Mouse (Mus musculus) cerebellum, adult 9-11 months (tissue): ENCODE data around the gene Lmtk2.

Experiments
- DNase-seq: peaks from one replicate; pipeline ENCODE4 v3.0.0; 2022

The Lmtk2 gene

GRCm38 (mm10) chr5:144100149-144100935 is at the start of gene Lmtk2:
Lmtk2 (plus strand) TSS chr5:144100436.
- peak; percentile 97 for DNase-seq

- DNase-seq = no peak
Observed at GRCm38 (mm10) chr5:144051268-144051667, 49.0 kb upstream of the Lmtk2 start.

GRCm38 (mm10) chr5:144053450-144053849 is 46.8 kb upstream of the Lmtk2 start:
- no peak for DNase-seq

GRCm38 (mm10) chr5:144054340-144054739 is 45.9 kb upstream of the Lmtk2 start:
- no peak for DNase-seq

DNA sequence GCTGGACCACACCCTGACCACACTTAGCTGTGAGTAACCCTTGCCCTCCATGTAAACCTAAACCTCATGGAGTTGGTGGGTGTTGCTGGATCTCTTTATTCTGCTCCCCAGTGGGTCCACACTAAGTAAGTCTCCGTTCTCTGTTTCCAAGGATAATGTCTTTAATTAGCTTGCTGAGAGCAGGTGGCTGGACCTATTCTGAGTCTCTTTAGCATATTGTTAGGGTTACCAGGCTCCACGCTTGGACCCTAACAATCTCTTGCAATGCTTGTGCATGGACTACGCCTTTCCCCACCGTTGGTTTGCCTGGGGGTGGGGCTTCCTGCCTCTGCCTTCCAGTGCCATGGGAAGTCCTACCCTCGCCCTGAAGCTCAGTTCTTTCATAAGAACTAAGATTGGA is 36.1 kb upstream of the Lmtk2 start:
- DNase-seq = no peak

- DNase-seq = no peak
Observed at GRCm38 (mm10) chr5:144066036-144066435, 34.2 kb upstream of the Lmtk2 start.

DNA sequence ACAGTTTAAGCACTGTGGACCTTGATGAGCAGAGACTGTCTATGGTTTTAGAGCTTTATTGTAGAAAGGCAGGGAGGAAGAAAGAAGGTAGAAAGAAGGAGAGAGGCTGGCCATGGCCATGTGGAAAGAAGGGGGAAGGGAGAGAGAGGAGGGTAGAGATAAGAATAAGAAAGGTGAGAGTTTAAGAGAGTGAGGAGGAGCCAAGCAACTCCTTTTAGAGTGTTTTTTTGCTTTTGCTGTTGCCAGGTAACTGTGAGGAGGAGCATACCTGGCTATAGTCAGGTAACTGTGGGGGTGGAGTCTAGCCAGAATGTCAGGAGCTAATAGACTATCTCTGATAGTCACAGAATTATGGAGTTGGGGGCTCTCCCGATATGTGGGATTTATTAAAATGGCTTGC is 30.2 kb upstream of the Lmtk2 start:
- no peak for DNase-seq

- no peak for DNase-seq
Observed at GRCm38 (mm10) chr5:144071249-144071648, 29.0 kb upstream of the Lmtk2 start.

DNA sequence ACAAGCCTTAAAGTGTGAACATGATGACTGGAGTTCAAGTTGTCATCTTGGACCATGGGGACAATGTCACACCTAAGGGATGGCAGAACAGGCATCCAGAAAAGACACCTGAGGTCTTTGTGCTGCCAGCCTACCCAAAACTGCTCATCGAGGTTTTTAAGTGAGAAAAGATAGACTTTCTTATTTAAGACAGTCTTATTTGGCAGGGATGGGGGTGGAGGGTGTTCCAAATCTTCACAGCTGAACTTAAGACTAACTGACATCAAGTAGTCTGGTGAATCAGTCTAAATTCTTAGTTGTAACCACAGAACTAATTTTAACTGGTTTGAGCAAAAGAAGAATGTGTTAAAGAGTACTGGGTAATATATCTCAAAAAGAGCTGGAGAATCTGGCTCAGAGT is 22.7 kb upstream of the Lmtk2 start:
- no peak for DNase-seq

GRCm38 (mm10) chr5:144080886-144081285 is 19.4 kb upstream of the Lmtk2 start:
- DNase-seq = no peak

DNA sequence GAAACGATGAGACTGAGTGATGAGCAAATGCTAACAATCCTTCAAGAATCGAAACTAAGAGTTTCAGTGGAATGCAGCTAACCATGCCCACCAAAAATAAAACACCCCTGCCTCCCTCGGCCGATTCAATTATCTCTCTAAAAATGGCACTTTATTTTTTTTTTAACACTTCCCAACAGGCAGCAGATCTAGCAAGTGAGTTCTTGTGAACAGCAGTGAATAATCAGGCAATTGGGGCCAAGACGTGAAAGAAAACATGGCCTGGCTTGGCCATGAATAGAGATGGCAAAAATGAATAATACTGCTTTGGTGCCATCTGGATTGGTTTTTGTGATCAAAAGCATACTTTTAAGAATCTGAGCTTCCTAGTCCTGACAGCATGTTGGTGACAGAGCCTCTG is 18.2 kb upstream of the Lmtk2 start:
- no peak for DNase-seq

GRCm38 (mm10) chr5:144083521-144083920 is 16.7 kb upstream of the Lmtk2 start:
- no peak for DNase-seq

DNA sequence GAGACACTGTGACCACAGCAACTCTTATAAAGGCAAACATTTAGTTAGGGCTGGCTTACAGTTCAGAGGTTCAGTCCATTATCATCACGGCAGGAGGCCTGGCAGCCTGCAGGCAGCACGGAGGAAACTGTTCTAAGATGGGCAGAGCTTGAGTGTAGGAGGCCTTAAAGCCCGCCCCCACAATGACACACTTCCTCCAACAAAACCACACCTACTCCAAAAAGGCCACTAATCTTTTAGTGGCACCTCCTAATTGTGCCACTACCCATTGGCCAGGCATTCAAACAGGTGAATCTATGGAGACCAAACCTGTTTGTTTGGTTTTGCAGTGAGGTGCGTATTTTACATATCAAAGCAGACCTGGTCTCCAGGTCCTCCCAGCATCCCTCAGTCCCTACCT is 16.0 kb upstream of the Lmtk2 start:
- no peak for DNase-seq

GRCm38 (mm10) chr5:144085696-144086095 is 14.5 kb upstream of the Lmtk2 start:
- DNase-seq = no peak

DNA sequence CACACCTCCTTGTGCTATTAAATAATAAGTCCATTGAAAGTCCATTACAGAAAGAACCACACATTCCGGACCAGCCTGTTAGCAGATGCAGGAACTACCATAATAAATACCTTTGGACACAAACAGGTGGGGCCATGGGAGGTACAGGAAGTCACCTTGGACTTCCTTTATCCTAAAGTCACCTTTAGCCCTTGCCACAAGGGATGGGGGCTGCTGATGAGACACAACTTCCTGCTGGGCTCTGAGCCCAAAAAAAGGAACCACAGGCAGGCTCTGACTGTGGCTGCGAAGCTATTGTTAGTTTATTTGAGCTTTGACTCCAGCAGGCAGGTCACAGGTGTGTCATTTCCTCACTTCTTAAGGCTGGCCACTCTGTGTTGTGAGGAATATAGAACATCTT is 13.7 kb upstream of the Lmtk2 start:
- DNase-seq = no peak

GRCm38 (mm10) chr5:144088354-144088753 is 11.9 kb upstream of the Lmtk2 start:
- DNase-seq = no peak

DNA sequence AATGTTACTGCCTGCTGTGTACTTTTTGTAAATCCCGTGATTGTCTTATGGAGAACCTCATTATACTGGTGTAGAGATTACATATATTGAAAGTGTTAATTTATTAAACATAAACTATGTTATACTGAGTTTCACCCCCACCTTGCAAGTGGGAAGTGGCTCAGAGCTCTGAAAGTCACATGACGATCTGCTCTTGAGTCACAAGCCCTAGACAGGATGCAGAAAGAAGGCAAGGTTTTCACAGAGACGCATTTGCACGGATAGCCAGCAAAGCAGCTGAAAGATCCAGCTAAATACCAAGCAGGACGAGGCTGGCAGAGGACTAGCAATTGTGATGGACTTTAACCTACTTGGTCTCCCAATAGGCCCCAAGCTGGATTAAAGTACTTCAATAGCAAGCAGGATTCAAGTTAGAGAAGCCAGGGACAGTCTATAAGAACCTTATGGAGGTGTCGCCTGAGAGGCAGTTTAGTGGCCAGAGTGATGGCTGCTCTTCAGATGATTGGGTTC is 4.7 kb upstream of the Lmtk2 start:
- DNase-seq = no peak

DNA sequence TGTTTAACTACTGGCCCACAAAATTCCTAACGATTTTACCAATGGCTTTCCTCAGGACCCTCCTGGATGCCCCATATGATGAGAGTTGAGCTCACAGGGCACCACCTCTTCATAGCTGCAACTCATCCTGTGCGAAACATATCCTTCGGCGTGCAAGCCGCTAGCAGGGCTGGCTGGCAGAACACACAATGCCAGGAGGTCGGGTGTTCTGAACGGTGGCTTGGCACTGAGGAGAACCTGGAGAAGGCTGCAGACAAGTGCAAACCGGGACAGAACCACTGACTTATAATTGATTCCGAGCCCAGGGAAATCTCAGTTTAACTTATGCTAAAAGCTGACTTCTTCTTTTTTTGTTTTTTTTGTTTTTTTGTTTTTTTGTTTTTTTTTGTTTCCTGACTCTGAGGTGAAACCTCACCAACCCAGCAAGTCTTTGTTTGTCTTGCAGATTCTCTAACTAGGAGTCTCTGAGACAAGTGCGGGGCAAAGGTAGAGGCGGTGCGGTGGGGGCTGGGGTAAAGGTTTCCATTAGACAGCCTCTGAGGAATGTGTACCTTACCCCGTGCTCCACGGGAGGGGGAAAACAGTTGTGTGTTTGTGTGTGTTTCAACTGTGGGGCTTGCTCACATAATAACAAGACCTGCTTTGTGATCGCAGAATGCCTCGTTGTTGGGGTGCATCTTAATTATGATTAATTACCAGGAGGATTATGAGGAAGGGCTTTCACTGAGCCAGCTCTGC is 2.2 kb upstream of the Lmtk2 start:
- DNase-seq = no peak

DNA sequence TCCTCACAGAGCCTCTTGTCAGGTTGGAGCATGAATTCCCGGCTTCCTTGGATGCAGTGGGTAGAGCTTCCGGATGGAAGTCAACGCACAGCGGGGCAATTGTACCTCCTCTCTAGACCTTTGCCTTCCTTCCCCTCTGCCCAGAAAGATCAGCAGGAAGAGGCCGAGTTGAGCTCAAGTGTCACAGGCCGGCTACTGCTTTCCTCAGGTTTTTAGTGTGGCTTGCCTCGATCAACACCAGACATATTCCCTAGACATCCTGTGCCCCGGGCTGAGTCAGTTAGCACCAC is 1.7 kb upstream of the Lmtk2 start:
- DNase-seq = no peak

DNA sequence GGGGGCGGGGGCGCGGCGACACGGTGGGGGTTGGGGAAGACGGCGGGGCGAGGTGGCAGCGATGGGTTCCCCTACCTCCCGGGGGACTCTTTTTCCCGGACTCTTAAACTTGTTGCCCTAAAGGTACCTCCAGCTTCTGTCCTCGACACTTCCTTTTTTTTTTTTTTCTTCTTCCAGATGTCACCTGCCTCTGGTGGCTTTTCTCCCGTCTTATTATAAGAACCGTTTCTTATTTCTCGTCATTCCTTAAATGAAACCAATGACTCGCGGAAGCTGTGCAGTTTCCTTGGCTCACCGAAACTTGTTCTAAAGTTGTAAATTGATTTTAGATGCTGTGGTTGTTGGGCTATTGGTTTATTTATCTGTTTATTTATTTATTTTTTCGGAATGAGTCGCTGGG is 712 bp downstream of the Lmtk2 start:
- no peak for DNase-seq

GRCm38 (mm10) chr5:144105070-144105469 is 4.8 kb downstream of the Lmtk2 start:
- DNase-seq = no peak

GRCm38 (mm10) chr5:144105471-144106129 is 5.4 kb downstream of the Lmtk2 start:
- DNase-seq = no peak

- no peak for DNase-seq
Observed at GRCm38 (mm10) chr5:144106130-144106510, 5.9 kb downstream of the Lmtk2 start.

- DNase-seq = no peak
Observed at GRCm38 (mm10) chr5:144109201-144109600, 9.0 kb downstream of the Lmtk2 start.
